In the genomic region with DNA sequence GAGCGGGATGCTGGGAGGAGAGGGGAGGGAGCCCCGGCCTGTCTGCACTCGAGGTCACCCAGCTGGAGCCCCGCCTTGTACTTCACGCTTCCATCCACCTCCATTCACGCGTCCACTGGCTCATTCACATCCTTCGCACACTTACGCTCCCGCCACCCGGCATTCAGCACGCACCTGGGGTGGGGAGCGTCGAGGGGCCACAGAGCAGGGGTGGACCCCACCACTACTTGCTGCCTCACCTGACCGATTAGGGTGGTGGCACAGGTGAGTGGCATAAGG, we compare ENCODE assay signal across 9 mouse cellular contexts. TPM values are rescaled to one million over a fixed set of nuclear protein-coding genes. Genes with fewer than 3 reads are reported as not detected.
DNase-seq lines count a peak whose midpoint lies in the region; ATAC-seq lines count a peak whose summit lies in the region.
"Had no signal": no experiment of that assay in that cellular context is flagged by ENCODE, and none has a peak within 500 bp of the region (broad histone marks: within the 10 kb centered on the region; RNA-seq: fewer than 3 reads in every experiment).

A gene (minus strand): TSS at position 146 of the 279 bp plus-strand sequence.

- H3K4me1 ChIP-seq in heart, embryonic 15.5 days (replicated peaks) = peaks cover 18% of the 10 kb centered on the region
- peaks cover 11% of the 10 kb centered on the region for H3K4me1 ChIP-seq in heart, embryonic 16.5 days (ENCODE audit: control insufficient read depth, insufficient read depth, low read length)
- peaks cover 28% of the 10 kb centered on the region for H3K4me1 ChIP-seq in midbrain, embryonic 10.5 days

- H3K4me2 ChIP-seq in heart, embryonic 15.5 days = peak within 1 kb of the TSS; percentile 68
- peak within 1 kb of the TSS; percentile 75 for H3K4me2 ChIP-seq in heart, embryonic 16.5 days (ENCODE audit: low read depth, low read length)

- WGBS in heart, embryonic 15.5 days = 1% methylated on average over 14 of the region's 15 CpGs
- 3% methylated on average over 15 of the region's 15 CpGs for WGBS in heart, embryonic 16.5 days
- 2% methylated on average over 15 of the region's 15 CpGs for WGBS in midbrain, embryonic 10.5 days

- peak within 1 kb of the TSS; percentile 40 for H3K4me3 ChIP-seq in heart, embryonic 15.5 days
- H3K4me3 ChIP-seq in heart, embryonic 16.5 days (ENCODE audit: low read length) = peak within 1 kb of the TSS; percentile 47
- peak within 1 kb of the TSS; percentile 65 for H3K4me3 ChIP-seq in midbrain, embryonic 10.5 days

- intact Hi-C loops in heart, postnatal 14 days (cut with DNase I) = loop anchor here (5.0 kb wide), 1 partner anchor 113 kb away; no protein-coding TSS in a partner anchor

- peaks cover 66% of the 10 kb centered on the region for H3K27me3 ChIP-seq in heart, embryonic 15.5 days
- peaks cover 42% of the 10 kb centered on the region for H3K27me3 ChIP-seq in heart, embryonic 16.5 days (ENCODE audit: control insufficient read depth, insufficient read depth, low read length)
- H3K27me3 ChIP-seq in midbrain, embryonic 10.5 days (ENCODE audit: low read depth, poor library complexity, severe bottlenecking) = peaks cover 78% of the 10 kb centered on the region

- peak within 1 kb of the TSS; percentile 36 for H3K9ac ChIP-seq in heart, embryonic 15.5 days
- peak within 1 kb of the TSS; percentile 47; the same call in 1 of the 2 replicates for H3K9ac ChIP-seq in heart, embryonic 16.5 days (ENCODE audit: low read length)

- DNase-seq in heart, postnatal 14 days = no peak
- DNase-seq in R1 (ENCODE audit: low read depth, low spot score) = peak; percentile 42
- no peak for DNase-seq in midbrain, embryonic 10.5 days (ENCODE audit: low spot score)
- DNase-seq in natural killer cell, adult 2 months (ENCODE audit: low spot score in 2 of 2) = no peak
- no peak for DNase-seq in ovary, postnatal 36 days (ENCODE audit: low spot score)

- no peaks in the 10 kb centered on the region for H3K36me3 ChIP-seq in heart, embryonic 15.5 days
- H3K36me3 ChIP-seq in heart, embryonic 16.5 days (ENCODE audit: control insufficient read depth, insufficient read depth) = no peaks in the 10 kb centered on the region
- no peaks in the 10 kb centered on the region for H3K36me3 ChIP-seq in midbrain, embryonic 10.5 days

- no peak for ATAC-seq in heart, embryonic 15.5 days (replicated peaks; ENCODE audit: insufficient number of reproducible peaks, insufficient read depth, low FRiP score, low read depth)
- ATAC-seq in heart, embryonic 16.5 days (replicated peaks; ENCODE audit: extremely low read depth, insufficient read depth, low FRiP score) = no peak; the same call in 1 of the 2 replicates
- ATAC-seq in erythroid progenitor cell, adult 5-6 weeks (replicated peaks; ENCODE audit: low FRiP score, poor library complexity, severe bottlenecking) = no peak

- H3K9me3 ChIP-seq in heart, embryonic 15.5 days (replicated peaks) = no peaks in the 10 kb centered on the region
- H3K9me3 ChIP-seq in heart, embryonic 16.5 days (replicated peaks; ENCODE audit: control insufficient read depth, low read length) = no peaks in the 10 kb centered on the region
- no peaks in the 10 kb centered on the region for H3K9me3 ChIP-seq in midbrain, embryonic 10.5 days (replicated peaks)

- H3K27ac ChIP-seq in heart, embryonic 15.5 days = no peak within 1 kb of the TSS
- H3K27ac ChIP-seq in heart, embryonic 16.5 days (ENCODE audit: low read length) = no peak within 1 kb of the TSS
- peak within 1 kb of the TSS; percentile 69 for H3K27ac ChIP-seq in midbrain, embryonic 10.5 days (replicated peaks)

RNA-seq across cellular contexts. Expression of the gene that starts here (rescaled TPM):
- 0.13 TPM in 1 of 2 replicates, not detected in the other for polyA plus RNA-seq in heart, embryonic 15.5 days (2015; fragmentation: Nextera tagmentation; extraction: Ambion mirVana)
- under 1 TPM in 1 of 2 experiments, not detected in 1; 0.12 TPM for total RNA-seq in heart, postnatal 14 days (2021)
- 0.19 TPM in 1 of 2 replicates, not detected in the other for polyA plus RNA-seq in heart, embryonic 16.5 days (2015; fragmentation: Nextera tagmentation; extraction: Ambion mirVana)
- 0.23 and 0.31 TPM in 2 replicates for polyA plus RNA-seq in midbrain, embryonic 10.5 days (2016; fragmentation: Nextera tagmentation; extraction: Ambion mirVana)
- not detected in 2 replicates for total RNA-seq in erythroid progenitor cell, adult 5-6 weeks (2015; ENCODE audit: low replicate concordance)
- total RNA-seq in erythroid progenitor cell, adult 5-6 weeks (2017; ENCODE audit: low replicate concordance) = not detected in 2 replicates
- total RNA-seq: MEL had no signal
